Mouse (Mus musculus) embryonic facial prominence, embryonic 15.5 days (tissue): ENCODE results near the gene Pde6d. TPM values are rescaled to one million over a fixed set of nuclear protein-coding genes. Genes with fewer than 3 reads are reported as not detected.
A peak's percentile ranks its signal among the peaks of the same experiment; 100 is the strongest.
"Not testable (repeated sequence)": the region's sequence is repeated elsewhere in the genome, so short reads cannot be mapped to it uniquely, and the experiment has no call there.

Experiments
- ATAC-seq: fragments of 200-750 bp; cut with Nextera tagmentation; 2 replicates; pipeline ENCODE4 v1.8.0; 2017; ENCODE audit warnings: low read depth, moderate TSS enrichment; ENCODE audit not compliant: insufficient number of reproducible peaks, low FRiP score, low TSS enrichment
- H3K27ac ChIP-seq: fragments of 300-500 bp; sonication (generic); replicated peaks from 2 replicates; pipeline ENCODE4 v1.5.1; 2015; ENCODE audit warnings: mild to moderate bottlenecking, inconsistent platforms
- H3K27me3 ChIP-seq: fragments of 300-500 bp; sonication (generic); 2 replicates; pipeline ENCODE4 v1.6.1; 2015; ENCODE audit warnings: inconsistent platforms
- H3K36me3 ChIP-seq: fragments of 300-500 bp; sonication (generic); 2 replicates; pipeline ENCODE4 v1.6.1; 2015; ENCODE audit warnings: mild to moderate bottlenecking, inconsistent platforms
- H3K4me1 ChIP-seq: fragments of 300-500 bp; sonication (generic); 2 replicates; pipeline ENCODE4 v1.6.1; 2015; ENCODE audit warnings: inconsistent platforms
- H3K4me2 ChIP-seq: fragments of 300-500 bp; sonication (generic); replicated peaks from 2 replicates; pipeline ENCODE4 v1.6.1; 2015; ENCODE audit warnings: mild to moderate bottlenecking, inconsistent platforms
- H3K4me3 ChIP-seq: fragments of 300-500 bp; sonication (generic); replicated peaks from 2 replicates; pipeline ENCODE4 v1.5.1; 2015; ENCODE audit warnings: mild to moderate bottlenecking, inconsistent platforms
- H3K9ac ChIP-seq: fragments of 300-500 bp; sonication (generic); 2 replicates; pipeline ENCODE4 v1.6.1; 2015; ENCODE audit warnings: inconsistent platforms
- H3K9me3 ChIP-seq: fragments of 300-500 bp; sonication (generic); replicated peaks from 2 replicates; pipeline ENCODE4 v1.6.1; 2016; ENCODE audit warnings: inconsistent platforms
- WGBS: fragments of 180-500 bp; shearing (Covaris S2); methylation state at CpG from one replicate; pipeline ENCODE4 v1.1.7; 2015; 5-methylcytosine and 5-hydroxymethylcytosine counted together
- polyA plus RNA-seq: library from polyadenylated mRNA; unstranded; fragments of >200 nt; fragmentation: Nextera tagmentation; extraction: Ambion mirVana; gene quantifications from 2 replicates; pipeline ENCODE4 v1.2.1, GENCODE M21; 2015

Gene Pde6d
- polyA plus RNA-seq, 1 experiment from 2014 or later = 74.7 TPM

DNA sequence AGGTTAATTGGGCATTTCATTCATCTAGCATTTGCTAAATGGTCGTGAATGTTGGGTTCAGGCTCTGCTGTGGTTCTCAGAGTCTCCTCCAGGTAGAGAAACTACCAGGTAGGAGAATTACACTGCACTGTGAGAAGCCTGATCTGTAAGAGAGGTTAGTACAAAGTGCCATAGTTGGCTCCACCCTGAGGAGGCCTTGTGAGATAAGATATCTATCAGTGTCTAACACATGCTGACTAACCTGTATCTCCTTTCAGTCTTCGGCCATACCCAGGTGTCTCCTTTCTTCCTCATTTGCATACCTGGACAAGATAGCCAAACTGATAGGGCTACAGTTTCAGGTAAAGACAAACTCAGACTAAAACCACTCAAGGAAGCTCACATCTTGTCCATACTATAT, 19.8 kb downstream of the Pde6d start:
- Histone ChIP-seq H3K4me3 (no peak overlapping the region), H3K9ac (no peak overlapping the region), H3K27ac (no peak overlapping the region), H3K36me3 (peaks cover 15% of the 10 kb centered on the region), H3K27me3 (no peaks in the 10 kb centered on the region), H3K4me2 (no peak overlapping the region), H3K9me3 (no peaks in the 10 kb centered on the region), H3K4me1 (no peaks in the 10 kb centered on the region)
- WGBS = 78% methylated on average over 2 of the region's 2 CpGs
- ATAC-seq = no peak

DNA sequence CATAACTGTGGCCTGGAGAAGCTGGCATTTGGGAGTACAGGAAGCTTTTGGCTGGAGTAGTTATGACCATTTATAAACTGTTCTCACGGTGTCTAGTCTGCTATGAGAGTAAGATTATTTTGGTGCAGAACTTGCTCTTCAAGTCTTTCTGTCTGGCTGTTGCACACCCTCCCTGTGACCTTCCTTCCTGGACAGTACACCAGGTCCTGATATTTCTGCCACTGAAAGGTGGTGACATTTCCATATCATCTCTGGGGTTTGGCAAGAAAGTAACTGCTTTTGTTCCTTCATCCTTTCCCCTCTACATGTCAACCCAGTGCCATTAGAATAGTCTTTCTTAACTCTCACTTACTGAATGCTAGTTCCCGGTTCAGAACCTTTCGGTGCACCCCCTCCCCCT, 23.2 kb downstream of the Pde6d start:
- no peaks in the 10 kb centered on the region for H3K4me1 ChIP-seq
- H3K4me2 ChIP-seq = no peak overlapping the region
- WGBS = 86% methylated on average over 3 of the region's 3 CpGs
- ATAC-seq = no peak
- no peaks in the 10 kb centered on the region for H3K9me3 ChIP-seq
- H3K9ac ChIP-seq = no peak overlapping the region
- no peaks in the 10 kb centered on the region for H3K27me3 ChIP-seq
- no peak overlapping the region for H3K4me3 ChIP-seq
- H3K27ac ChIP-seq = no peak overlapping the region
- peaks cover 14% of the 10 kb centered on the region for H3K36me3 ChIP-seq

DNA sequence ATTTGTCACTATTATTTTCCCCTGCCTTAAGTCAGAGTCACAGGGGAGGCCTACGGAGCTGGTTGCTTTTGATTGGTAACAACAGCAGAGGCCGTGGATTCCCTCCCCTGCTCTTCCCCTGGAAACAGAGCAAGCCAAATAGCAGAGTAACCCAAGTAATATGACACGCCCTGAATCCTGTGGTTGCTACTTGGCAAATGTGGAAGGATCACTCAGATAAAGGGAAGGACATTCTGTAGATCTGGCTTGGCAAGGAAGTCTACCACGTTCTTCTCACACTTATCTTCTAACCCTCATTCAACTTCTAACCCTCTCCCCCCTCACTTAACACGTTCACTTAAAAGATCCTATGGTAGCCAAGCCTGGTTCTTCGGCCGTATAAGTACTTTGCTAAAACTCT, 24.6 kb downstream of the Pde6d start:
- H3K27me3 ChIP-seq = no peaks in the 10 kb centered on the region
- H3K9me3 ChIP-seq = no peaks in the 10 kb centered on the region
- 0 out of 2 replicates have a peak, but pooled peaks cover 5% of the 10 kb centered on the region for H3K36me3 ChIP-seq
- no peak overlapping the region for H3K4me3 ChIP-seq
- no peaks in the 10 kb centered on the region for H3K4me1 ChIP-seq
- no peak overlapping the region for H3K27ac ChIP-seq
- H3K9ac ChIP-seq = no peak overlapping the region
- ATAC-seq = peak; percentile 51; the same call in 1 of the 2 replicates
- 59% methylated on average over 7 of the region's 7 CpGs for WGBS
- H3K4me2 ChIP-seq = no peak overlapping the region

DNA sequence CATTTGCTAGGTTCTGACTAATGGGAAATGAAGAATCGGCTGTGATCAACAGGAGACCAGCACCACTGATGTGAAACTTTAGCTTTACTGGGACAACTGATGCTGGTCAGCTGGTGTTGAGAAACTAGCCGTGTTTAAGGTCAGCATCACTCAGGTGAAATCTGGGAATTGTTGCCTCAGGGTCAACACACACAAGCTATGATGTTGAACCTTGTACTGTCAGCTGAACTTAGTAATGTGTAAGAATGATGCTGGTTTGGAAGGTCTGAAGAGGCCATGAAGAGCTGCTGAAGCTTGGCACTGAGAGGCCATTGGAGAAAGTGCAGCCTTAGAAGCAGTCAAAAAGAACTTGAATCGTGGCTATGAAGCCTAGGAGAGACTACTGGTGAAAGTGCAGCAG, 26.8 kb downstream of the Pde6d start:
- no peak overlapping the region for H3K4me2 ChIP-seq
- 81% methylated on average over 3 of the region's 3 CpGs for WGBS
- H3K36me3 ChIP-seq = peaks cover 9% of the 10 kb centered on the region; the same call in 1 of the 2 replicates
- no peaks in the 10 kb centered on the region for H3K4me1 ChIP-seq
- ATAC-seq = no peak
- no peaks in the 10 kb centered on the region for H3K27me3 ChIP-seq
- no peak overlapping the region for H3K9ac ChIP-seq
- H3K9me3 ChIP-seq = no peaks in the 10 kb centered on the region
- no peak overlapping the region for H3K27ac ChIP-seq
- no peak overlapping the region for H3K4me3 ChIP-seq

DNA sequence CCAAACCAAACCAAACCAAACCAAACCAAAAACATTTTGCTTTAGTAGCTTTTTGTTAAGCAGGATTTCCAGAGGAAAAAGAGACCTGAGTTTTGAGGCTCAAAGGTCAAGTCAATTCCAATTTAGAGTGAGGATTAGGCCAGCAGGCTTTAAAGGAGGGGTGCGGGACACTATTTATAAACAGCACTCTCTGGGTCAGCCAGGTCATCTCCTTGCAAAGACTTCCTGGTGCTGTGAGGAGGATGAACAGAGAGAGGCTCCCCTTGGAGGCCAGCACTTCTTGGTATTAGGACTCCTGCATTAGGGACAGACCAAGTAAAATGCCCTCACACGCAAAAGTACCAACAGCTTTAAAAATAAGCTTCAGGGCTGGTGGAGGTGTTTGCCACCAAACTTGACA, 30.6 kb downstream of the Pde6d start:
- Histone ChIP-seq H3K36me3 (peaks cover 16% of the 10 kb centered on the region), H3K4me2 (no peak overlapping the region)
- 45% methylated on average over 2 of the region's 2 CpGs for WGBS

GRCm38 (mm10) chr1:86551299-86551698, 31.1 kb downstream of the Pde6d start:
- Histone ChIP-seq H3K36me3 (peaks cover 15% of the 10 kb centered on the region), H3K27me3 (no peaks in the 10 kb centered on the region), H3K9ac (no peak overlapping the region), H3K4me3 (no peak overlapping the region), H3K4me1 (no peaks in the 10 kb centered on the region), H3K4me2 (no peak overlapping the region), H3K9me3 (no peaks in the 10 kb centered on the region), H3K27ac (no peak overlapping the region)
- no peak for ATAC-seq
- 84% methylated on average over 4 of the region's 4 CpGs for WGBS

More for the DNA sequence above, 30.6 kb downstream of the Pde6d start:
- Histone ChIP-seq H3K9me3 (no peaks in the 10 kb centered on the region), H3K27me3 (no peaks in the 10 kb centered on the region), H3K4me3 (no peak overlapping the region), H3K27ac (no peak overlapping the region), H3K9ac (no peak overlapping the region), H3K4me1 (no peaks in the 10 kb centered on the region)
- no peak for ATAC-seq

DNA sequence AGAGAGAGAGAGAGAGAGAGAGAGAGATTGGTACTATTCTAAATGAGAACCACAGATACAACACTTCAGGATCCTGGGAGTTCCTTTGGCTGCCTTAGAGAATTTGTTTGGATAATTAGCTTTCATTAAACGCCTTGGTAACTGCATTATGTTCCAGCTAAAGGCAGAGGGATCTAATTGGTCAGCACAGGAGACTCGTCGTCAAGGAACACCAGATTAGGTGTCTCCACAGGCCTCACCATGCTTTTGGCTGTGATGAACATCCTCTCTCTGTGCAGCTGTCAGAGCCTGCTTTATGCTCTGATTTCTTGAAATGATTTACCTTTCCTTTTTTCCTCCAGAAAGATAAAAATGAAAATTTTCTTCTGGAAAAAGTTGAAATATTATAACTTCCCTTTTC, 35.6 kb downstream of the Pde6d start:
- Histone ChIP-seq H3K9ac (no peak overlapping the region), H3K9me3 (no peaks in the 10 kb centered on the region), H3K4me2 (no peak overlapping the region), H3K4me1 (no peaks in the 10 kb centered on the region), H3K27me3 (no peaks in the 10 kb centered on the region), H3K27ac (no peak overlapping the region), H3K4me3 (no peak overlapping the region), H3K36me3 (peaks cover 57% of the 10 kb centered on the region)
- ATAC-seq = no peak
- 65% methylated on average over 3 of the region's 3 CpGs for WGBS

GRCm38 (mm10) chr1:86542584-86542983, 39.8 kb downstream of the Pde6d start:
- 88% methylated on average over 2 of the region's 2 CpGs for WGBS
- Histone ChIP-seq H3K4me3 (no peak overlapping the region), H3K9me3 (no peaks in the 10 kb centered on the region), H3K27me3 (no peaks in the 10 kb centered on the region), H3K36me3 (peaks cover 55% of the 10 kb centered on the region), H3K27ac (no peak overlapping the region), H3K9ac (no peak overlapping the region), H3K4me2 (no peak overlapping the region), H3K4me1 (no peaks in the 10 kb centered on the region)
- ATAC-seq = no peak

- H3K9ac ChIP-seq, H3K27ac ChIP-seq, H3K4me2 ChIP-seq, ATAC-seq, H3K9me3 ChIP-seq, H3K4me3 ChIP-seq, H3K4me1 ChIP-seq, H3K27me3 ChIP-seq: not testable (repeated sequence)
- H3K36me3 ChIP-seq = peaks cover 34% of the 10 kb centered on the region
- WGBS = 88% methylated on average over 12 of the region's 12 CpGs
These were observed 42.8 kb downstream of the Pde6d start for GRCm38 (mm10) chr1:86539583-86539982.

DNA sequence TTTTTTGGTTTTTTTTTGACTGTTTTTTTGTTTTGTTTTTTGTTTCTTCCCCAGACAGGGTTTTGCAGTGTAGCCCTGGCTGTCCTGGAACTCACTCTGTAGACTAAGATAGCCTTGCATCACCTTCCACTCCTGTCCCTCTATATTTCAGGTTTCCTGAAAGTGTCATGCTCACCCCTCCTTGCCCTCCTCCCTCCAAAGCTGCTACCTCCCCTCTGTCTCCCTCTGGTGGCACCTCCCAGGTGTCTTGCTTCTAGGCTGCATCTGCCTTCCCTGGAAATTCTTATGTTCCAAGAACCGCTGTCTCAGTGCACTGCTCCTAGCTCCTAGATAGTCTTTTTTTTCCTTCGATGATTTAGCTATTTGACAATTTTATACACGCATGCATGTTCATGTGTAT, 44.0 kb downstream of the Pde6d start:
- Histone ChIP-seq H3K9me3 (no peaks in the 10 kb centered on the region), H3K9ac (no peak overlapping the region), H3K36me3 (peaks cover 22% of the 10 kb centered on the region), H3K27me3 (no peaks in the 10 kb centered on the region), H3K4me2 (no peak overlapping the region), H3K27ac (no peak overlapping the region), H3K4me1 (no peaks in the 10 kb centered on the region), H3K4me3 (no peak overlapping the region)
- WGBS = 63% methylated on average over 3 of the region's 3 CpGs
- ATAC-seq = no peak

GRCm38 (mm10) chr1:86533411-86534130, 48.9 kb downstream of the Pde6d start:
- Histone ChIP-seq H3K4me1 (peaks cover 30% of the 10 kb centered on the region), H3K4me2 (no peak overlapping the region), H3K36me3 (peaks cover 14% of the 10 kb centered on the region; the same call in 1 of the 2 replicates), H3K9me3 (no peaks in the 10 kb centered on the region), H3K27me3 (no peaks in the 10 kb centered on the region), H3K27ac (no peak overlapping the region), H3K9ac (no peak overlapping the region), H3K4me3 (no peak overlapping the region)
- WGBS = 83% methylated on average over 6 of the region's 6 CpGs
- no peak for ATAC-seq
